Mouse (Mus musculus): ENCODE data around the gene Col12a1. TPM values are rescaled to one million over a fixed set of nuclear protein-coding genes. Genes with fewer than 3 reads are reported as not detected.

The Col12a1 gene
- 10 to 100 TPM; 55.3 to 60.1 TPM for total RNA-seq (2021)
- long read RNA-seq, experiment 1, partial matches to known transcripts, result 4 of 7 reads
- long read RNA-seq, experiment 1, other reads (novel, unspliced or antisense), result 3 of 7 reads
- long read RNA-seq, experiment 2, partial matches to known transcripts, result 3 of 5 reads
- long read RNA-seq, experiment 2, other reads (novel, unspliced or antisense), result 2 of 5 reads

DNA sequence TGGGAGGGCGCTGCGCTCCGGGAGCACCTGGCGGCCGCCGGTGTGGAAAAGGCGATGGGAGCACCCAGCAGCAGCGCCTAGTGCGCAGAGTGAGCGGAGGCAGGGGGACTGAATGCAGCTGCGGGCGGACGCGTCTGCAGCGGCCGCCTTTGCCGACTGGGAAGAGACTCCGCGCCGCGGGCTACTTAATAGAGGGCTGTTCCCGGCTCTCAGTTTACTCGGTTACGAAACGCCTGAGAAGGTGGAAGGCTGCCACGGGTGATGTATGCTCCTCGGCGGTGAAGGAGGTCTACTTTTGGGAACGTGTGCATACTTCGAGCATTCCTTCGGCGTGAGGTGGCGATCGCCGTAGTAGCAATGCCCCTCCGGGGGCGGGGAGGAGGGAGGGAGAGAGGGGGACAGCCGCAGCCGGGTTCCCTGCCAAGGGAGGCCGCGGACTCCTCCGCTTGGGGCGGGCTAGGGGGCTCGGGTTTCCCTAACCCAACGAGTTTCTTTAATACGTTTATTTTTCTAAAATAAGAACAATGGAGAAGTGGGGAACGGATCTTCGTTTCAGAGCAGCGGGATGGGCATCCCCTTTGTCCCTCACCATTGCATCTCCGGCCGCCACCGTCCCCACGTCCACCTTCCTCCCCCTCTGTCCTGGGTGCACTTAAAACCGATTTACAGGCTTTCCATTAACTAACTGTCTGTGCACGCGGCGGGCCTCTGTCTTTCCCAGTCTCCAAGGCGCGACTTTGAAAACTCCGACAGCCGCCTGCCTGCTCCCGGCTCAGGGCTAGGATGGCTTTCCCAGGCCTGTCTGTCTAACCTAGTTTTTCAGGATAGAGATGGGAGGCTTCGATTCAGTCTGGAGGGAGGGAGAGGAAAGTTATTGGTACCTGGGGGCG, at the start of gene Col12a1:
Gene Col12a1, minus strand, starts transcription at position 351 of the 890 bp plus-strand sequence.
- DNase-seq, result peak; percentile 80
- intact Hi-C loops (cut with DNase I; ENCODE audit: low total_unique reads), result loop anchor here (5.0 to 10.0 kb wide), 2 partner anchors 614 to 671 kb away; no protein-coding TSS in a partner anchor

DNA sequence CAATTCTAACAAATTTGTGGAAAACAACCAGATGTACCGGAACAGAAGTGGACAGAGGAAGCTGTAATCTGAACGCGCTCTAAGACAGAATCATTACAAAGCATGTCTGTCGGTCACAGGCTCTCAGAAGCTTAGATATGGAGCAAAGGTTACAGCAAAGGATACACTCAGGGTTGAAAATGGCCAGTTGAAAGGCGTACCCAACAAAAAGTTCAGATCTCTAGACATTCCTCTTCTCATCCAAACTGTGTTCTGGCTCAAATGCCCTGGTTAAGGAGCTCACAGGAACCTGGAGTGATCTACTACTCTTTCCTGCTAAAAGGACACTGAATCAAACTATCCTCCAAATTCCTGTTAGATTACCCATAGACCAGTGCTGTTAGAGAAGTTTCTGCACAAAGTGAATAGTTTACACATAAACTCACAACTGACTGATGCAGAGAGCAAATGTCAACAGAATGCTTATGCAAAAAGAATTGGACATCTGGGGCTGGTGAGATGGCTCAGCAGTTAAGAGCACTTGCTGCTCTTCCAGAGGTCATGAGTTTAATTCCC, 48.4 kb upstream of the Col12a1 start:
- DNase-seq, result no peak
- intact Hi-C loops (cut with DNase I; ENCODE audit: low total_unique reads), result no loop called here

DNA sequence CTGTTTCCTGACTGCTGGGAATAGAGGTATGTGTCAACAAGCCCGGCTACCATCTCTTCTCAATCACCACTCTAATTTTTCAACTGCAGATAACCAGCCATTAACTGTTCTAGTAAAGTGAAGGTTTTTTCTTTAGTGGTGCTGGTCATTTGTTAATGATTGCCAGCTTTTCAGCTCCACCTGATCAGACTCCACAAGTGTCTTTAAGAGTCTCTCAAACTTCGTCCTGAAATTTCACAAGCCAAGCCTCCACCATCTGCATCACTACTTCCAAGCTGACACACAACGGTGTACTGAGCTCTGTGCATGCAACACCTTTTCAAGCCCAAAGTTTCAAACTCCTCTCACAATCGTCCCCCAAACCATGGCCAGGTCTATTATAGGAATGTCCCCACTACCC, 46.7 kb upstream of the Col12a1 start:
- no peak for DNase-seq
- intact Hi-C loops (cut with DNase I; ENCODE audit: low total_unique reads), result no loop called here

DNA sequence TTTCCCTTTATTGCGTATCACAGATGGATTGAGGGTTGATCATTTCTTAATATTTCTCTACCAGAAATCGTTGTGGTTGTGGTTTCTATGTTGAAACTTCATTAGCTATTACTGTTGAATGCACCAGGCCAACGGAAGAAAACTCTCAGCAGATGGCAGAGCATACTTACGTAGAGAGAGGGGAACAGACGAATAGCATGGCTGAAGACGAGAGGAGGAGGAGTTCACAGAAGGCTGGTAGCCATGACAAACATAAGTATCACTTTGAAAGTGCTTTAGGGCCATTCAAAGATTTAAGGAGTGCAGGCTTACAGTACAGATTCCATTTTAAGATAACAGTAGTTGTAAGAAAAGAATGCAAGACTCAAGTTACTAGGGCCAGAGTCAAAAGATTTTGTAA, 43.9 kb upstream of the Col12a1 start:
- DNase-seq, result no peak
- intact Hi-C loops (cut with DNase I; ENCODE audit: low total_unique reads), result no loop called here

DNA sequence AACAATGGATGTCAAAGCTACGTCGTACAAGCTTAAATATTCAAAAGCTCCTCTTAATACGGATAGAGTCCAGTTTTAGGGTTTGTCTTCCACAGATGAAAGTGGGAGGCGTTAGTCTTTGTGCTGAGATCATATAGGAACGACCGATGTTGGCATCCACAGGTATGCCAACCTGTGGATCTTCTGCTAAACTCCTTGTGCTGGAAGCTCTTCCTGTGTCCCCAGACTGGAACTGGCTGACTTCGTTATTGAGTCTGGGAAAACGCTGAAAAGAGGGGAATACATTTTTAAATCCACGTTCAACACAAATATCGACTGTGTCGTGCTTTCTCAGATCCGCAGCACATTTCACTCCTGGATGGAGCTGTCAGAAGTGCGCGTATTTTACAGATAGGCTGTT, 41.4 kb upstream of the Col12a1 start:
- intact Hi-C loops (cut with DNase I; ENCODE audit: low total_unique reads), result no loop called here
- no peak for DNase-seq

DNA sequence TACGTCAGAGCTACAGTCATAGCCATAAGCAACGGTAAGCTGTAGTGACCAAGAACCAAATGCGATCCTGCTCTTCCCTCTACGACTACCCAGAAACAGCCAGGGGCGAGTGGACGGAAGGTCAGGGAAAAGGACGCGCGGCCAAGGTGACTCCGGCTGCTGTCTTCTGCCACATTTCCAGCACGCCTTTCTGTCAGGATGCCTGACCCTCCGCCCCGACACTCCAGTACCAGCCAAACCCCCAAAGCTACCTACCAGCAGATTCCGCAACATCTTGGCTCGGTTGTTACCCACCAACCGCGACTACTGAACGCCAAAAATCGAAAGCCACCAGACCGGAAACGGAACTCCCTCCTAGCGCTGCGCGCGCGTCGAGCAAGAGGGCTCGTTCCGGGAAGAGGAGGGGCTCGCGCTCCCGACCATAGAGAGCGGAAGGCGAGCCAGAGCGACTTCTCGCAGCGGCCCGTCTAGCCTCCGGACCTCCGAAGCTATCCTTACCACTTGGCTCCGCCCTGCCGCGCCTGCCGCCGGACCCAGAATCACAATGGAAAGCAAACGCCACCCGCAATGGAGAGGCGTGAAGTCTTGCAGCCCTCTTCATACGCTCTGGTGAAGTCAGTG, 40.9 kb upstream of the Col12a1 start, which contains the start of gene Cox7a2:
Gene Cox7a2, minus strand, starts transcription at position 494 of the 621 bp plus-strand sequence.
- DNase-seq, result peak; percentile 96
- intact Hi-C loops (cut with DNase I; ENCODE audit: low total_unique reads), result no loop called here

DNA sequence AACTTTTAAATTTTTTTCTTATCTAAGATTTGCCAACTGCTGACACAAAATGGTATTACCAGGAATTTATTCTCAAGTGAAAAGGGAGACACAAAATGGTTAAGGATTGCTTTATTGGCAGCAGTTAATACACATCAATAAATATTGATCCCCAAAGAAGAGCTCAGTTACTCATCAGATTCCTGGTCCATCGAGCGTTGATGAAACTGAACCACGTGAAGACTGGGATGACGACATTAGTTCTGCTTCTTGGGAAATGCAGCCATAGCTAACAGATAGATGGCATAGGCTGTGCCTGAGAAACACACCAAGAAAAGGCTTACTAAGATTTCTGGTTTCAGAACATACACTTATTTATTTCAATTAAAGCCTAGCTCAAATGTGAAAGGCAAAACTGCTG, 36.7 kb upstream of the Col12a1 start:
- no peak for DNase-seq
- intact Hi-C loops (cut with DNase I; ENCODE audit: low total_unique reads), result no loop called here

DNA sequence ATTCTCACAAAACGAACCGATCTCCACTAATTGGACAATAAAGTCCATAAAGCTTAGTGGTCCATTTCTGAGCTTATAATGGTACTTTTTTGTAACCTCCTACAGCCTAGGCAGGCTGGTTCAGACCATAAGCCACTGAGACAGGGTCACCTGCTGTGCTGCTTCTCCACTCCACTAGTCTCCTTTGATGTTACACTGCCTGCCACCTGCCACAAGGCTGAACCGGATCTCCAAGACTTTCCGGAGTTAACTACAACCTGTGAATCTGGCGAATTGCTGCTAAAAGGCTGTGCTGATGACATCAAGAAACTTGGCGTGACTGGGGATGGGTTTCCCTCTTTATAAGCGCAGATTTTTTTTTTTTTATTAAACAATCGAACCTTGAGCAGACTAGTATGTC, 33.2 kb upstream of the Col12a1 start:
- intact Hi-C loops (cut with DNase I; ENCODE audit: low total_unique reads), result no loop called here
- no peak for DNase-seq

DNA sequence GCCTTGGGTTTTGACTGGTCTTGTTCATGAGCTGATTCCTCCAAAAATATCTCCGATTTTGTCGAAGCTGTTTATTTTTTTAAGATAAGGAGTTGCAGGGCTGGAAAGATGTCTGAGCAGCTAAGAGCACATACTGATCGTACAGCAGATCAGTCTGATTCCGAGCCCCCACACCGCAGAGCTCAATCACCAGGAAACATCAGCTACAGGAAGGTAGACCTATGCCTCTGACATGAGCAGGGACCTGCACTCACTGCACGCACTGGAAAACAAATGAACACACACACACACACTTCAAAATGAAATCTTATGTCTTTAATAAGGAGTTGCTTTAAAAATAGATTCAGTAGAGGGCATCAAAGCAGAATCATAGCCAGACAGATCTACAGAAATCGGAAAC, 32.1 kb upstream of the Col12a1 start:
- no peak for DNase-seq
- intact Hi-C loops (cut with DNase I; ENCODE audit: low total_unique reads), result no loop called here

DNA sequence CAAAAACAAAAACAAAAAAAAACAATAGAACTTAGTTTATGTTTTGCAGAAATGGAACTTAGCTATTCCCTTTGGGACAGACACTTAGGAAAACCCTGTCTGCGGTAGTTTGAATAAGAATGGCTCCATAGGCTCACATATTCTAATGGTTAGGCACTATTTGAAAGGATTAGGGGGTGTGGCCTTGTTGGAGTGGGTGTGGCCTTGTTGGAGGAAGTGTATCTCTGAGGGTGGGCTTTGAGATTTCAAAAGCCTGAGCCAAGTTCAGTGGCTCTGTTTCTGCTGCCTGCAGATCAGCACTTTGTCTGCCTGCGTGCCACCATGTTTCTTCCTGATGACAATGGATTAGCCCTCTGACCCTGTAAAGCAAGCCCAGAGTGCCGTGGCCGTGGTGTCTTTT, 26.4 kb upstream of the Col12a1 start:
- intact Hi-C loops (cut with DNase I; ENCODE audit: low total_unique reads), result no loop called here
- DNase-seq, result no peak

DNA sequence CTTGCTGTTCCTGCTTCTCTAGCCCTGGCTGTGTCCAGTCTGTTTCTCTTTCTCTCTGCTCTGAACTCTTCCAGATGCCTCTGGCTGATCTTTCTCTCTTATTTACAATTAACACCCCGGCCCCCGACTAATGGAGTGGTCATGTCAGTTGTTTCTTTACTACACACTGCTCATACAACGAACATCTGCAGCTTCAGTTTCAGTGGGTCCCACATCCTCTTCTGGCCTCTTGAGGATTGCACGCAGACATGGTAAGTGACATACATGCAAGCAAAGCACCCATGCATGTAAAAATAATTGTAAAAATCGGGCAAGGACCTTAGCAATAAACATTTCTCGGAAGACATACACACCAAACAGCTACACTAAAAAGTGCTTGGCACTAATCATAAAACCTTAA, 17.0 kb upstream of the Col12a1 start:
- intact Hi-C loops (cut with DNase I; ENCODE audit: low total_unique reads), result no loop called here

DNA sequence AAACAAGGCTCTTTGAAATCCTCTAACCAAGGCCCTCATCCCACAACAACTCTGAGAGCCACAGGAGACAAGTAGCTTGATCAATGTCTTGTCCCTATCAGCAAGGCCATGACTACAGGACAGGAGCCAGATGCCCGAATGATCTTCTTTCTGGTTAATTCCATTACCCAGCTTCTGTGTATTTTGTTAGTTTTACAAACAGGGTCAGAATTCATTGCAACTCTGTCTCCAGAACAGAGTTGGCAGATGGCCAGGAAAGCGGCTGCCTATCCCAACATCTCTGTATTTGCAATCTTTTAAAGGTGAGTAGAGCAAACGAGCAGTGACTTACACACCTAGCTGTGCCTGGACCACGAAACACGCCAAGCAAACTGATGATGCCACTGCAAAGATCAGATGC, 11.7 kb upstream of the Col12a1 start:
- intact Hi-C loops (cut with DNase I; ENCODE audit: low total_unique reads), result no loop called here
- DNase-seq, result no peak

More for the DNA sequence above, 17.0 kb upstream of the Col12a1 start:
- DNase-seq, result no peak

DNA sequence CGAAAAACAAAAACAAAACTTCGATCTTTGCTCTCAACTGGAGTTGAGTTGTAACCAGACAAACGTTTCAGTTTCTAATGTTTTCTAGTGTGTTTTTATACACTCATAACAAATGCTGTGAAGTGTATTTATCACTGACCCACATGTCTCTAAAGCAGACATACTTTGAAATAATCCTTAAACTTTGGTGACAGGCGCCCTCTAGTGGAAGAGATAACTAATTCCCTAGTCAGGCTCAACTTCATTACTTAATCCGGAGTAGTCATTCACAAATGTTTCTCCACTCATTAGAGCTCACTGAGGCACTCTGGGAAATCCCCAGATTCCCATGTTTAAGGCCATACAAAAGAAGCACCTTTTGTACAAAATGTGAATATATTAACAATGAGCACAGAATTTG, 4.5 kb upstream of the Col12a1 start:
- intact Hi-C loops (cut with DNase I; ENCODE audit: low total_unique reads), result loop anchor here (5.0 kb wide), 2 partner anchors 936 to 951 kb away; no protein-coding TSS in a partner anchor
- DNase-seq, result no peak

DNA sequence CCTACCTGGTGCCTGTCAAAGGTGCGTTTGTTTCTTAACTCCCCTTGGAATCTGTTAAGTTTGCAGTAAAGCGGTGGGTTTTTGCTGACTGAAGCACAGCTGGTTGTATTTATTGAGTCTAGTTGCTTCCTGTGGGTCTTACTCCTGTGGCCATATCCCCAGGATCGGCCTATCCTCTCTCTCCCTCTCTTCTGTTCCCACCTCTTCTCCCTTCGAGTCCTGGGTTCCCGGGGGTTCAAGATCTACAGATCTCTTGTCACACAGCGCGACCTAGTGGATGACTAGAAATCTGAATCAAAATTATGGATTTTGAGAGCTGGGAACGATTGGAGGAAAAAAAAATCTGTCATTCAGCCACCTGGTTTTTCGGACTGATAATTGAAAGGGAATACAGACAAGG, 2.4 kb upstream of the Col12a1 start:
- intact Hi-C loops (cut with DNase I; ENCODE audit: low total_unique reads), result loop anchor here (5.0 kb wide), 2 partner anchors 934 to 949 kb away; no protein-coding TSS in a partner anchor
- peak; percentile 60 for DNase-seq

DNA sequence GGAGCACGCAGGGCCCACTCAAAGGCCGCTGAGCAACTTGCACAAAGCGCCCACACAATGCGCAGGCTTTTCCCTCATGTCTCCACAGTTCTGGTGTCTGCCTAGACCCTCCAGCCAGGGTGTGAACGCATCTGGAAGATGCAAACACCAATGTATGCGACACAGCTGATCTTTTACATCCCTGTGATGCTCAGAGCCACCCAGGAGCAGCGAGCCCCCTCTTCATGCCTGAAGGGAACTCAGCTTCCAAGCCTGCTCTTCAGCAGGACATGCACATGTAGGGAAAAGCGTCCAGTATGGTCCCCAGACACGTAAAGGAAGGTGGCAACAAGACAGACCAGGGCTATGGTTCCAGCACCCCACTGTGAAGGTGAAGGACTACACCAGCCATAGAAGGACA, 1.5 kb upstream of the Col12a1 start:
- DNase-seq, result no peak

DNA sequence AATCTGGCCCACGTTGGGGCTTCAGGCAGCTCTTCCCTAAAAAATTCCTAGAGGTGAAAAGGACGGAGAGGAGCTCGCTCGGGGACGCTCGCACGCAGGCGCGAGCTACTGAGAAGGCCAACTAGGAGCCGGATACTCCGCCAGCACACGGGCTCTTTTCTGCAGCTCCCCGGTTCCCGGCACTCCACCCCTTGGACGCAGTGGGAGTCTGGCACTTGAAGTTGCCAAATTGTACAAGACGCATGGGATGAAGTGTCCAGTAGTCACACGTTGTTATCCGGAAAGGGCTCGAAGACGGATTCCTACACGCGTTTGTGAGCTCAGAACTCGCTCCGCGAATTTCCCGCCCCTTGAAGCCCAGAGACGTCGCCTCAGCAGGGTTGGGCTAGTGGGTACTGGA, 820 bp upstream of the Col12a1 start:
- intact Hi-C loops (cut with DNase I; ENCODE audit: low total_unique reads), result loop anchor here (5.0 to 10.0 kb wide), 2 partner anchors 615 to 672 kb away; no protein-coding TSS in a partner anchor
- DNase-seq, result peak; percentile 44

More for the DNA sequence above, 1.5 kb upstream of the Col12a1 start:
- intact Hi-C loops (cut with DNase I; ENCODE audit: low total_unique reads), result loop anchor here (5.0 kb wide), 2 partner anchors 933 to 948 kb away; no protein-coding TSS in a partner anchor

DNA sequence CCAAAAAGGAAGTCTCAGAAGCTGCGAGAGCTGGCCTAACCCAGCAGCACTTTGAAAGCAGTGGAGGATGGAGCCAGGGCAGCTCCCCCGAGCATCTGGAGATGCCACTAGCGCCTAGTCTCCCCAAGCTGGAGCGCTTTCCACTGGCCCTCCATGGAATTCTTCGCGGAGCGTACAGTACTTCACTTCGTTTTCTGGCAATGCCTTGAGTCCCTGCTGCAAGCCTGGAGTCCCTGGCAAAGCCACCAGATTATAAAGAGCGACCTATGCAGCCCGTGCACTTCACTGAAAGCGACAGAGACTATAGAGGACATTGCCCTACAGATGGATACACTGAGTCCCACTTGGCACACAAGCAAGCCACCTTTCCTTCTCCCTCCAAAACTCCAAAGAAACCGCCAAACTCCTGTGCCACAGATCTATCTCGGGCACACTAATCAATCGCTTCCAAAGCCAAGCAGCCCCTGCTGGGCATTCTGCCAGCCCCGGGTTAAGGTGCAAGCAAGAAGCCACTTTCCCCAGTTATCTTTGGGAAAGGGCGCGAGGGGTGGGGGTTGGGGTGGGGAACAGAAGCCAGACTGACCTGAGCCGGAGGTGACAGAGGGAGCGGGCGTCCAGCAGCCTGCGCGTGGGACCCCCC, 675 bp downstream of the Col12a1 start:
- intact Hi-C loops (cut with DNase I; ENCODE audit: low total_unique reads), result loop anchor here (5.0 to 10.0 kb wide), 2 partner anchors 613 to 671 kb away; no protein-coding TSS in a partner anchor
- DNase-seq, result no peak

DNA sequence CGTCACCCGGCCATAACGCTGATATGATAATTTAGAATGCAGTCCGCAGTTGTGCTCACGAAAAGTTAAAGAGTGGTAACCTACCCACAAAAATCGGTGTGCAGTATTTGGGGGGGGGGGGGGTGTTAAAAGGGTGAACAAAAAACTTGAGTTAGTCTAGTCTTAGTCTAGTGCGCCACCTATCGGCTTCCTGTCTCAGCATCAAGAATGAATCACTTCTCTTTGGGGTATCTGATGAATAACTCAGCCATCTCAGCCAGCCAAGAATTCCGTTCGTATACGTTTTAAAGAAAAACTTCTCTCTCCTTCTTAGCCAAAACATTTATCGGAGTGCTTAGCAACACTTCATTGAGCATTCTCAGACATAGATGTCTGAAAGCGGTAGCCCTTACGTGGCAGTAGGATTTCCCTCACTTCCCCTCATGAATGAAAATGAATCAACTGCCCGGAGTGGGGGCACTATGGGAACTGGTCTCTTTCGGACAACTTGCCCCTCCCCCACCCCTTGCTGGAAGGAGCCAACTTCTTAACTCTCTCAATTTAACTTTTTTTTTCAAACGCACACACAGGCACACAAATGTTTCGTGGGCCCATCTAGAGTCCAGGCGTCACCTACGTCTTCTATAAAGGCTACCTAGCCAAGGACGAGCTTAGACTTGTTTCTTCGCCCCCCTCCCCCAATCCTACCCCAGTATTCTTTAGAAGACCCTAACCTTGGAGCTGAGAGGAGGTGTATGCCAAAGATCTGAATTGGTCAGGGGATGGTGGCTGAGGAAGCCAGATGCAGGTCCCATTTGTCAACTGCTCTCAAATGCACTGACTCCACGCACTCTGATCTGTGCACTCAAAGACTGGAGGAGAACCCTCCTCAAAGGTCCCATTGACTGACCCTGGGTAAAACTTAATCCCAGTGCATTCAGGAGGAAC, 1.5 kb downstream of the Col12a1 start:
- peak; percentile 69 for DNase-seq
- intact Hi-C loops (cut with DNase I; ENCODE audit: low total_unique reads), result loop anchor here (5.0 to 10.0 kb wide), 2 partner anchors 612 to 670 kb away; no protein-coding TSS in a partner anchor

Data from gastrocnemius, postnatal 14 days (tissue).